Mouse (Mus musculus): Measurements from ENCODE around the gene Smad6. TPM values are rescaled to one million over a fixed set of nuclear protein-coding genes. Genes with fewer than 3 reads are reported as not detected.

The Smad6 gene
- polyA plus RNA-seq, 1 experiment: 0.62 TPM

DNA sequence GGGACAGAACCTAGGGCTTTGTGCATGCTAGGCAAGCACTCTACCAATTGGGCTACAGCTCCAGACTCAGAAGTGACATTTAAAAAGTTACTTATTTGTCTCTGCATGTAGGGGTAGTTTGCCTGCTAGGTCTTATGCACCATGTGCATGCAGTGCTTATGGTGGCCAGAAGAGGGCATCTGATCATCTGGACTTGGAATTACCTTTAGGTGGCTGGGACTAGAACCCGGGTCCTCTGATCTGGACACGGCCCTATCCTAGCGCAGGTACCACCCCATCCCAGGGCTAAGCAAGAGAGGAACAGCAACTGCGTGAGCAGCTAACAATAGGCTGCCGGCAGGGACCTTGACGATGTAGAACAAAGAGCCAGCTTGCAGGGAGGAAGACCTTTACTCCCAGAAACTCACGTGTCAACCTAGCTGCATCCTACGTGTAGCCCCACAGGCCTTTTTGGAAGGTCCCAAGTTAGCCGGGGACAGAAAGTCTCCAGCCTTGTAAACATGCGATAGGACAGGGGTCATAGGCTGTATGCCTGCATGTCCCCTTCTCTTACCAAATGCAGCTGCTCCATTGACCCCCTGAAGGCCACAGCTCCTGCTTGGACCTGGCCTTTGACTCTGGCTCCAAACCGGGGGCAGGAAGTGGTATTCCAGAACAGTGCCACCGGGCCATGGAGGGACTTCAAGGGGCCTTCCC lies 38.8 kb downstream of the Smad6 start:
- TF ChIP-seq GATA1 (IDR thresholded peaks at IDR 0.05; ENCODE audit: low read length): no peak
- no peak for TF ChIP-seq TAL1 (IDR thresholded peaks at IDR 0.05; ENCODE audit: low read length)
- H3K36me3 ChIP-seq (ENCODE audit: control insufficient read depth): no peaks in the 10 kb centered on the region
- H3K4me1 ChIP-seq (ENCODE audit: control insufficient read depth): peaks cover 9% of the 10 kb centered on the region
- H3K9me3 ChIP-seq (ENCODE audit: control insufficient read depth, low read length): no peaks in the 10 kb centered on the region
- no peaks in the 10 kb centered on the region for H3K27me3 ChIP-seq (ENCODE audit: control insufficient read depth)
- H3K4me3 ChIP-seq (replicated peaks): no peak overlapping the region

DNA sequence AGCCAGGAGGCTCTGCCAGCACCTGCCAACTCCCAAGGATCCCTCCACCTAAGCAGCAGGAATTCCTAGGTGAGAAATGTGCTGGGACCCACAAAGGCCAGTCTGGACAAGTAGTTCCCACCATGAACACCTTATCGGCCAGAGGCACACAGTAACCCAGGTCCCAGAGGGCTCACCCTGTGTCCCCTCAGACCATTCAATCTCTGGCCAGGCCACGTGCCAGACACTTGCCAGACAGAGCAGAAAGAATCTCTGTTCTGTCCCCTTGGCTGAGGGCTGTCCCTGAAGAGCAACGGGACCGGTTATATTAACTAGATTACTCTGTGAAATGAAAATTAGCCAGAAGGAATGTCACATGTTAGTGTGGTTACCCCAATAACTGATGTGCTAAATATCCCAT lies 39.9 kb downstream of the Smad6 start:
- H3K36me3 ChIP-seq (ENCODE audit: control insufficient read depth): no peaks in the 10 kb centered on the region
- no peaks in the 10 kb centered on the region for H3K27me3 ChIP-seq (ENCODE audit: control insufficient read depth)
- peaks cover 10% of the 10 kb centered on the region for H3K4me1 ChIP-seq (ENCODE audit: control insufficient read depth)
- TF ChIP-seq TAL1 (IDR thresholded peaks at IDR 0.05; ENCODE audit: low read length) (no peak), GATA1 (IDR thresholded peaks at IDR 0.05; ENCODE audit: low read length) (no peak)
- H3K9me3 ChIP-seq (ENCODE audit: control insufficient read depth, low read length): no peaks in the 10 kb centered on the region
- H3K4me3 ChIP-seq (replicated peaks): no peak overlapping the region

DNA sequence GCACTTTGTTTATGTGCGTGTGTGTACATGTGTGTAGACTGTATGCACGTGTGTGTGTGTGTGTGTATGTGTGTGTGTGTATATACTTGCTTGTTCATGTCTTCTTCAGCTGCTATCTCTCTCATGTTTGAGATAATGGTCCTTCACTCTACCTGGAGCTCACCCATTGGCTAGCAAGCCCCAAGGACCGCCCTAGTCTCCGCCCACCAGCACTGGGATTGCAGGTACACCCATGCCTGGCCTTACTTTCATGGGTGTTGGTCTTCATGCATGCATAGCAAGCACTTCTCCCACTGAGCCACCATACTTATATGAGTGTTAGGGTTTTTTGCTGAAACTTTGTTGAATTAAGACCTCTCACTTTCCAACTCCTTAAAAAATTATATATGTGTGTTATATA lies 40.5 kb downstream of the Smad6 start:
- Histone ChIP-seq H3K4me3 (replicated peaks) (no peak overlapping the region), H3K27me3 (ENCODE audit: control insufficient read depth) (no peaks in the 10 kb centered on the region), H3K4me1 (ENCODE audit: control insufficient read depth) (peaks cover 10% of the 10 kb centered on the region)

DNA sequence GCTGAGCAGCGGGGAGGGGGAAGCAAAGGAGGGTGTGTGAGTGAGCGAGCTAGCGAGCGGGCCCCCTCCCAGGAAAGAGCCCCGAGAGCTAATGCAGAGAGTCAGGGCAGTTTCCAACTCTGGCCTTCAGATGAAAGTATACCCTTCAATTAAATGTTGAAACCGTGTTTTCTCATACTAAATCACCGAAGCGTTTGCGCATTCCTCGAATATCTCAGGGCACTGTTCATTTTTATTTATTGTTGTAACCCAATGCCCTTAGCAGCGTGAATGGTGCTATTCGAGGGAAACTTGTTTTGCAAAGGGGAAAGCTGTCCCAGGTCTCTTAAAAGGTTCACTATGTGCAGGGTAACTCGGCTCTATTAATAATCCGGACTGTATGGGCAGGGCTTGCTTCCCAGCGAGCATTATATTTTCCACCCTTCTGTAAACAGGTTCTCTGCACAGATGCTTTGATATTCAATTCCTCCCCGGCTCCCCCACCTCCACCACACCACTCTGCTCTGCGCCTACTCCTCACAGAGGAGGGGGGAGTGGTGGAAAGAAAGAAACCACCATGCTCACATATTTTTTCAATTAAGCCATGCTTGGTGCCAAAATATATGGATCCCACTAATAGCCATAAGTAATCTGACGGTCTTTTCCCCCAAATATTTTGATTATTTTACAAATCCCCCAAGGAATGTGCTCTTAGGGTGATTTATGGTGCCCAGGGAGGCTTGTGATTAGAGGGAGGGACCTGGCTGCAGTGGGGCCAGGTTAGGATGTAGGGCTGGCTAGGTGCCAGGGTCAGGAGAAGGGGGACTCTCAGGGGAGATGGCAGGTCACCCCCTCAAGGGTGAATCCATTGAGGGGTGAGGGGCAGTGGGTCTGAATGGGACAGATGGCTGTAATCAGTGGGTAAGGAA lies 41.4 kb downstream of the Smad6 start:
- no peaks in the 10 kb centered on the region for H3K27me3 ChIP-seq (ENCODE audit: control insufficient read depth)
- no peaks in the 10 kb centered on the region for H3K36me3 ChIP-seq (ENCODE audit: control insufficient read depth)
- no peak overlapping the region for H3K4me3 ChIP-seq (replicated peaks)
- H3K9me3 ChIP-seq (ENCODE audit: control insufficient read depth, low read length): no peaks in the 10 kb centered on the region
- TF ChIP-seq GATA1 (IDR thresholded peaks at IDR 0.05; ENCODE audit: low read length): no peak
- TF ChIP-seq TAL1 (IDR thresholded peaks at IDR 0.05; ENCODE audit: low read length): no peak
- peaks cover 10% of the 10 kb centered on the region for H3K4me1 ChIP-seq (ENCODE audit: control insufficient read depth)

More for the DNA sequence above, 40.5 kb downstream of the Smad6 start:
- H3K36me3 ChIP-seq (ENCODE audit: control insufficient read depth): no peaks in the 10 kb centered on the region
- TF ChIP-seq TAL1 (IDR thresholded peaks at IDR 0.05; ENCODE audit: low read length) (no peak), GATA1 (IDR thresholded peaks at IDR 0.05; ENCODE audit: low read length) (no peak)
- no peaks in the 10 kb centered on the region for H3K9me3 ChIP-seq (ENCODE audit: control insufficient read depth, low read length)

DNA sequence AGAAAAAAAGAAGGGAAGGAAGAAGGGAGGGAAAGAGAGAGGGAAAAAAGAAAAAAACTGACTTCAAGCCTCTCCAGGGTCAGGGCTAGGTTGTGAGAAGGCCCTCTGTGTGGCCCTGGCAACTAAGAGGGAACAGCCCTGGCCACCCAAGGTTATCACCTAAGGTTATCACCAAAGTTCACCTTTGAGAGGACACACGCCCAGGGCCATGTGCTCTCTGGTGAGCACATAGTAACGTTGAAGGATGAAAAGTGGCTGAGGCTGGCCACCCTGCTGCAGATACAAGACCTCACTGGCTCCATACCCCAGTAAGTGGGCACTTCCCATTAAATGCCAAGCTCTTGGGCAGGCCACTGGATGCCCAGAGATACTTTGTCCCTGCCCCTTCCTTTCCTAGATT lies 42.6 kb downstream of the Smad6 start:
- no peak for TF ChIP-seq TAL1 (IDR thresholded peaks at IDR 0.05; ENCODE audit: low read length)
- no peak for TF ChIP-seq GATA1 (IDR thresholded peaks at IDR 0.05; ENCODE audit: low read length)

DNA sequence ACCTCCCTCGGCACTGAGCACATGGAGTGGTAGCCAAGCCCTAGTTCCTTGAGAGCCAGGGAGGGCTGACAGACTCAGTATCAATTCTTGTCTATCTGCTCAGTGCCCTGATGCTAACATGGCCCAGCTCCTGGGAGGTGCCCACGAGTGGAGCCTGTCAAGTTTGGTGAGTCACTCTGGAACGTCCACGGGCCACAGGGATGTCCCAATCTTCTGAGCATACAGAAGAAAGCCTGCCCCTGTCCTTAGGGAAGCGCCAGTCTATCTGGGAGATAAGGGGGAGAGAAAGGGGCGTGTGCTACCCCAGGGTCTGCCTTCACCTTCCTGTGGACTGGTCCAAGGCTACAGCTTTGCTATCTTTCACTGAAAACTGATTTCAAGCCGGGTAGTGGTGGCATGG lies 43.2 kb downstream of the Smad6 start:
- Histone ChIP-seq H3K36me3 (ENCODE audit: control insufficient read depth) (no peaks in the 10 kb centered on the region), H3K4me1 (ENCODE audit: control insufficient read depth) (peaks cover 10% of the 10 kb centered on the region), H3K4me3 (replicated peaks) (no peak overlapping the region), H3K27me3 (ENCODE audit: control insufficient read depth) (no peaks in the 10 kb centered on the region), H3K9me3 (ENCODE audit: control insufficient read depth, low read length) (no peaks in the 10 kb centered on the region)
- TF ChIP-seq TAL1 (IDR thresholded peaks at IDR 0.05; ENCODE audit: low read length): no peak
- no peak for TF ChIP-seq GATA1 (IDR thresholded peaks at IDR 0.05; ENCODE audit: low read length)

More for the DNA sequence above, 42.6 kb downstream of the Smad6 start:
- Histone ChIP-seq H3K36me3 (ENCODE audit: control insufficient read depth) (no peaks in the 10 kb centered on the region), H3K4me1 (ENCODE audit: control insufficient read depth) (peaks cover 10% of the 10 kb centered on the region), H3K4me3 (replicated peaks) (no peak overlapping the region), H3K9me3 (ENCODE audit: control insufficient read depth, low read length) (no peaks in the 10 kb centered on the region), H3K27me3 (ENCODE audit: control insufficient read depth) (no peaks in the 10 kb centered on the region)

DNA sequence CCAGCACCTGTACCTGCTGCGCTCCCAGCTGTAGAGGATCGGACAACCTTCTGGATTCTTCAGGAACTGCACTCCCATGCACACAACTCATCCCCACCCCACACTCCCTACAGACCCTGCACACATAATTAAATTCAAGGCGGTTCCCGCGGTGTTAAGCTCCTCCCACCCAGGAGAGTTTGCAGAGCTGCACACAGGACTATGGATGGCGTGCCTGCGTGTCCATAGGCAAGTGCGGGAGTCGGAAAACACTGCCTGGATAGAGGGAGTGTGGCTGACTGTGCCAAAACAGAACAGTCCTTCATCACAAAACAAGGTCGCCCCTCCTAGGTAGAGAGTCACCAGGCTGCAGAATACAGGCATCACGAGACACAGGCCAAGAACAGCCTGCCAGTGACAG lies 45.9 kb downstream of the Smad6 start:
- H3K9me3 ChIP-seq (ENCODE audit: control insufficient read depth, low read length): no peaks in the 10 kb centered on the region
- H3K4me3 ChIP-seq (replicated peaks): no peak overlapping the region
- peaks cover 8% of the 10 kb centered on the region for H3K4me1 ChIP-seq (ENCODE audit: control insufficient read depth)
- TF ChIP-seq GATA1 (IDR thresholded peaks at IDR 0.05; ENCODE audit: low read length) (no peak), TAL1 (IDR thresholded peaks at IDR 0.05; ENCODE audit: low read length) (no peak)
- H3K27me3 ChIP-seq (ENCODE audit: control insufficient read depth): peaks cover under 1% of the 10 kb centered on the region; the same call in 1 of the 2 replicates
- H3K36me3 ChIP-seq (ENCODE audit: control insufficient read depth): no peaks in the 10 kb centered on the region

DNA sequence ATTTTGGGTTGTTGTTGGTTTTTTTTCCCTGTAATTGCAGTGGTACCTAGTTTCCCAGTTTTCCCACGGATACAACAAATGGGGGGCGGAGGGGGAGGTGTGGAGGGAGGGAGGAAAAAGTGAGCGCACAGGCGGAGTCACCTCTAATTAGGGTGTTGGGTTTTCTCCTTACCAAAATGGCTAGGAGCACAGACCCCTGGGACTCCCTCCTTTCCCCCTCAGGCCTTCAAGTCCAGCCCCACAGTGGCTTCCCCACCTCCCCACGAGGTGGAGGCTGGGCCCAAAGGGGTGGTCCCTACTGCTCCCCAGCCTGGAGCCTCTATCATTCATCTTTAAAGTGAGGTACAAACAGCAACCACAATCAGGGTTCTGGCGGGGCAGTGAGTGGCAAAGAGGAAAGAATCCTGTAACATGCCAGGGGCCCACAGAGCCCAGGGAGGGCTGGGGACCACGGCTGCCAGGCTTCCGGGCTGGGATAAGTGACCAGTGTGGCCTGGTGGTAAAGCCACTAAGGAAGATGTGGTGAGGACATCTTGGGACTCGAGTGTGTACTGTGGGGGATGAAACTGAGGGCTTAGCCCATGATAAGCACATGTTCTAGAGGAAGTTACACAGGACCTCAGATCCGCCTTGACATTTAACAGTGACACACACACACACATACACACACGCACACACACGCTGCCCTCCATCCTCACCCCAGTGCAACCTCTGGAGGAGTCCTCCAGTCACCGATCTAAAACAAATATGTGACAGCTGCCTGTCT lies 47.4 kb downstream of the Smad6 start:
- peaks cover 6% of the 10 kb centered on the region for H3K27me3 ChIP-seq (ENCODE audit: control insufficient read depth)
- H3K4me1 ChIP-seq (ENCODE audit: control insufficient read depth): peaks cover 12% of the 10 kb centered on the region
- no peaks in the 10 kb centered on the region for H3K9me3 ChIP-seq (ENCODE audit: control insufficient read depth, low read length)
- no peaks in the 10 kb centered on the region for H3K36me3 ChIP-seq (ENCODE audit: control insufficient read depth)
- TF ChIP-seq TAL1 (IDR thresholded peaks at IDR 0.05; ENCODE audit: low read length) (no peak), GATA1 (IDR thresholded peaks at IDR 0.05; ENCODE audit: low read length) (no peak)
- H3K4me3 ChIP-seq (replicated peaks): no peak overlapping the region

All from erythroblast, embryonic 14.5 days (primary cell).